Mouse (Mus musculus) myocyte (in vitro differentiated cells): ENCODE data around the gene Nop10. TPM values are rescaled to one million over a fixed set of nuclear protein-coding genes. Genes with fewer than 3 reads are reported as not detected.

Experiments
- H3K27me3 ChIP-seq: one replicate; pipeline ENCODE4 v1.6.1; 2011; ENCODE audit not compliant: control insufficient read depth, insufficient read depth, insufficient read length
- H3K36me3 ChIP-seq: one replicate; pipeline ENCODE4 v1.6.1; 2011; ENCODE audit not compliant: control insufficient read depth, insufficient read depth
- H3K4me2 ChIP-seq: one replicate; pipeline ENCODE4 v1.6.1; 2011; ENCODE audit warnings: low read depth, control low read depth
- H3K4me3 ChIP-seq: one replicate; pipeline ENCODE4 v1.5.1; 2011; ENCODE audit warnings: mild to moderate bottlenecking, control low read depth, moderate library complexity
- H3K79me2 ChIP-seq: one replicate; pipeline ENCODE4 v1.6.1; 2011; ENCODE audit not compliant: control insufficient read depth, insufficient read depth
- H3ac ChIP-seq: one replicate; pipeline ENCODE4 v1.6.1; 2011; ENCODE audit not compliant: control insufficient read depth, insufficient read length
- CEBPB ChIP-seq: IDR thresholded peaks from 2 replicates; pipeline ENCODE4 v1.6.1; 2011; ENCODE audit warnings: mild to moderate bottlenecking, moderate library complexity; ENCODE audit not compliant: poor library complexity, insufficient read depth, severe bottlenecking
- E2F4 ChIP-seq: IDR thresholded peaks from one replicate; pipeline ENCODE4 v1.6.1; 2011; ENCODE audit warnings: mild to moderate bottlenecking, control low read depth, moderate library complexity; ENCODE audit not compliant: insufficient read depth
- MAX ChIP-seq: IDR thresholded peaks from one replicate; pipeline ENCODE4 v1.6.1; 2011; ENCODE audit warnings: low read depth, mild to moderate bottlenecking, control low read depth
- MYOD1 ChIP-seq, 3 experiments: IDR thresholded peaks; one replicate each; pipeline ENCODE4 v1.6.1; 2011; ENCODE audit warnings: control low read depth in 2 of 3, low read depth in 2 of 3, mild to moderate bottlenecking in 2 of 3, moderate library complexity in 1 of 3; ENCODE audit not compliant: insufficient read length in 2 of 3, control insufficient read depth in 1 of 3
- MYOG ChIP-seq, 3 experiments: IDR thresholded peaks; one replicate each; pipeline ENCODE4 v1.6.1; 2011; ENCODE audit warnings: control low read depth in 2 of 3, low read depth in 2 of 3, mild to moderate bottlenecking in 2 of 3; ENCODE audit not compliant: insufficient read length in 2 of 3, control insufficient read depth in 1 of 3, insufficient read depth in 1 of 3
- POLR2A ChIP-seq: IDR thresholded peaks from one replicate; pipeline ENCODE4 v1.6.1; 2011; ENCODE audit warnings: low read depth, mild to moderate bottlenecking, control low read depth, moderate library complexity; ENCODE audit not compliant: insufficient read length
- POLR2AphosphoS2 ChIP-seq: IDR thresholded peaks from one replicate; pipeline ENCODE4 v1.6.1; 2011; ENCODE audit warnings: low read depth, control low read depth; ENCODE audit not compliant: insufficient read length
- REST ChIP-seq: IDR thresholded peaks from one replicate; pipeline ENCODE4 v1.6.1; 2011; ENCODE audit warnings: mild to moderate bottlenecking, control low read depth, moderate library complexity; ENCODE audit not compliant: insufficient read depth, insufficient read length
- SRF ChIP-seq: IDR thresholded peaks from one replicate; pipeline ENCODE4 v1.6.1; 2011; ENCODE audit warnings: low read depth; ENCODE audit not compliant: control insufficient read depth, insufficient read length
- TCF12 ChIP-seq: IDR thresholded peaks from one replicate; pipeline ENCODE4 v1.6.1; 2011; ENCODE audit warnings: mild to moderate bottlenecking, control low read depth; ENCODE audit not compliant: poor library complexity, insufficient read depth, severe bottlenecking
- TCF3 ChIP-seq: IDR thresholded peaks from one replicate; pipeline ENCODE4 v1.6.1; 2011; ENCODE audit warnings: low read depth, control low read depth; ENCODE audit not compliant: insufficient read length
- USF1 ChIP-seq: IDR thresholded peaks from one replicate; pipeline ENCODE4 v1.6.1; 2011; ENCODE audit warnings: low read depth, mild to moderate bottlenecking, control low read depth, moderate library complexity
- polyA plus RNA-seq: library from polyadenylated mRNA; unstranded; fragments of >200 nt; fragmentation: generic; extraction: Trizol; gene quantifications from one replicate; pipeline ENCODE4 v1.2.1, GENCODE M21; 2012; ENCODE audit warnings: missing spikeins

Nop10 gene
- polyA plus RNA-seq, 1 experiment = 129 TPM

- Histone ChIP-seq H3K36me3 (peaks cover 5% of the 10 kb centered on the region), H3K4me2 (no peak overlapping the region), H3K27me3 (no peaks in the 10 kb centered on the region), H3ac (no peak overlapping the region), H3K4me3 (no peak overlapping the region), H3K79me2 (peaks cover 23% of the 10 kb centered on the region)
- TF ChIP-seq CEBPB (no peak), POLR2A (no peak), MAX (no peak), USF1 (no peak), SRF (no peak), MYOD1 (IDR thresholded peaks at IDR 0.05; ENCODE audit: control insufficient read depth in 1 of 3, insufficient read length in 2 of 3, low read depth in 2 of 3) (no peak), E2F4 (no peak), REST (no peak), TCF3 (no peak), POLR2AphosphoS2 (no peak), MYOG (IDR thresholded peaks at IDR 0.05; ENCODE audit: control insufficient read depth in 1 of 3, insufficient read depth in 1 of 3, insufficient read length in 2 of 3, low read depth in 2 of 3) (no peak), TCF12 (no peak)
Observed at GRCm38 (mm10) chr2:112264364-112264763, 2.6 kb downstream of the Nop10 start.

GRCm38 (mm10) chr2:112265448-112266241 lies 3.9 kb downstream of the Nop10 start, which contains the start of gene Slc12a6:
Slc12a6 (plus strand) TSS chr2:112265825.
- Histone ChIP-seq H3K36me3 (peaks cover 5% of the 10 kb centered on the region), H3K4me3 (peak within 1 kb of the TSS; percentile 73), H3K79me2 (peaks cover 23% of the 10 kb centered on the region), H3K4me2 (peak within 1 kb of the TSS; percentile 97), H3ac (peak within 1 kb of the TSS; percentile 57), H3K27me3 (no peaks in the 10 kb centered on the region)
- TF ChIP-seq USF1 = peak; percentile 43
- peak; percentile 5 for TF ChIP-seq MAX
- no peak for TF ChIP-seq TCF3
- peak; percentile 97 for TF ChIP-seq POLR2AphosphoS2
- TF ChIP-seq POLR2A = peak; percentile 65
- peak in 2 of 3 experiments; percentile 45 to 64 for TF ChIP-seq MYOD1 (IDR thresholded peaks at IDR 0.05; ENCODE audit: control insufficient read depth in 1 of 3, insufficient read length in 2 of 3, low read depth in 2 of 3)
- TF ChIP-seq TCF12 = no peak
- no peak for TF ChIP-seq E2F4
- peak in 2 of 3 experiments; percentile 53 to 65 for TF ChIP-seq MYOG (IDR thresholded peaks at IDR 0.05; ENCODE audit: control insufficient read depth in 1 of 3, insufficient read depth in 1 of 3, insufficient read length in 2 of 3, low read depth in 2 of 3)
- no peak for TF ChIP-seq SRF
- no peak for TF ChIP-seq CEBPB
- TF ChIP-seq REST = no peak

- Histone ChIP-seq H3K36me3 (peaks cover 5% of the 10 kb centered on the region), H3K4me3 (peak within 1 kb of the TSS; percentile 73), H3K4me2 (peak within 1 kb of the TSS; percentile 97), H3K79me2 (peaks cover 23% of the 10 kb centered on the region), H3K27me3 (no peaks in the 10 kb centered on the region), H3ac (peak within 1 kb of the TSS; percentile 57)
- TF ChIP-seq MAX = no peak
- peak in 1 of 3 experiments; percentile 41 for TF ChIP-seq MYOG (IDR thresholded peaks at IDR 0.05; ENCODE audit: control insufficient read depth in 1 of 3, insufficient read depth in 1 of 3, insufficient read length in 2 of 3, low read depth in 2 of 3)
- peak; percentile 9 for TF ChIP-seq POLR2A
- TF ChIP-seq POLR2AphosphoS2 = no peak
Observed at GRCm38 (mm10) chr2:112266242-112266592, 4.5 kb downstream of the Nop10 start, which contains the start of gene Gm21985. Gm21985 (plus strand) TSS chr2:112266314.

DNA sequence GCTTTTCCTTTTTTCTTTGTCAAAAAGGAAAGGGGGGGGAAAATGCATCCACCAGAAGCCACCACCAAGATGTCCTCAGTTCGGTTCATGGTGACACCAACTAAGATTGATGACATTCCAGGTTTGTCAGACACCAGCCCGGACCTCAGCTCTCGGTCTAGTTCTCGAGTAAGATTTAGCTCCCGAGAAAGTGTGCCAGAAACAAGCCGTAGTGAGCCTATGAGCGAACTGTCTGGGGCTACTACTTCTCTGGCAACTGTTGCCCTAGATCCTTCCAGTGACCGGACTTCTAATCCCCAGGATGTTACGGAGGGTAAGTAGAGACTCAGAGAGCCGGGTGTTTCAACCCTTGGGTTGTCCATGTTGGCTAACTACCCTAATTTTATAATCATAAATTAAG lies 5.1 kb downstream of the Nop10 start:
- peaks cover 5% of the 10 kb centered on the region for H3K36me3 ChIP-seq
- no peaks in the 10 kb centered on the region for H3K27me3 ChIP-seq
- H3ac ChIP-seq = no peak overlapping the region
- TF ChIP-seq REST (no peak), TCF3 (no peak), POLR2A (no peak), SRF (no peak), POLR2AphosphoS2 (no peak), CEBPB (no peak), MYOD1 (IDR thresholded peaks at IDR 0.05; ENCODE audit: control insufficient read depth in 1 of 3, insufficient read length in 2 of 3, low read depth in 2 of 3) (no peak), MAX (no peak), E2F4 (no peak), TCF12 (no peak), MYOG (IDR thresholded peaks at IDR 0.05; ENCODE audit: control insufficient read depth in 1 of 3, insufficient read depth in 1 of 3, insufficient read length in 2 of 3, low read depth in 2 of 3) (no peak), USF1 (no peak)
- peaks cover 23% of the 10 kb centered on the region for H3K79me2 ChIP-seq
- peak overlapping the region; percentile 97 for H3K4me2 ChIP-seq
- peak overlapping the region; percentile 73 for H3K4me3 ChIP-seq
